Mouse (Mus musculus) myocyte (in vitro differentiated cells): Measurements from ENCODE around the gene Zbtb1.

Source experiments
- CEBPB ChIP-seq: IDR thresholded peaks from 2 replicates; pipeline ENCODE4 v1.6.1; 2011; ENCODE audit warnings: mild to moderate bottlenecking, moderate library complexity; ENCODE audit not compliant: poor library complexity, insufficient read depth, severe bottlenecking
- E2F4 ChIP-seq: IDR thresholded peaks from one replicate; pipeline ENCODE4 v1.6.1; 2011; ENCODE audit warnings: mild to moderate bottlenecking, control low read depth, moderate library complexity; ENCODE audit not compliant: insufficient read depth
- MAX ChIP-seq: IDR thresholded peaks from one replicate; pipeline ENCODE4 v1.6.1; 2011; ENCODE audit warnings: low read depth, mild to moderate bottlenecking, control low read depth
- MYOD1 ChIP-seq, 3 experiments: IDR thresholded peaks; one replicate each; pipeline ENCODE4 v1.6.1; 2011; ENCODE audit warnings: control low read depth in 2 of 3, low read depth in 2 of 3, mild to moderate bottlenecking in 2 of 3, moderate library complexity in 1 of 3; ENCODE audit not compliant: insufficient read length in 2 of 3, control insufficient read depth in 1 of 3
- MYOG ChIP-seq, 3 experiments: IDR thresholded peaks; one replicate each; pipeline ENCODE4 v1.6.1; 2011; ENCODE audit warnings: control low read depth in 2 of 3, low read depth in 2 of 3, mild to moderate bottlenecking in 2 of 3; ENCODE audit not compliant: insufficient read length in 2 of 3, control insufficient read depth in 1 of 3, insufficient read depth in 1 of 3
- POLR2A ChIP-seq: IDR thresholded peaks from one replicate; pipeline ENCODE4 v1.6.1; 2011; ENCODE audit warnings: low read depth, mild to moderate bottlenecking, control low read depth, moderate library complexity; ENCODE audit not compliant: insufficient read length
- POLR2AphosphoS2 ChIP-seq: IDR thresholded peaks from one replicate; pipeline ENCODE4 v1.6.1; 2011; ENCODE audit warnings: low read depth, control low read depth; ENCODE audit not compliant: insufficient read length
- REST ChIP-seq: IDR thresholded peaks from one replicate; pipeline ENCODE4 v1.6.1; 2011; ENCODE audit warnings: mild to moderate bottlenecking, control low read depth, moderate library complexity; ENCODE audit not compliant: insufficient read depth, insufficient read length
- SRF ChIP-seq: IDR thresholded peaks from one replicate; pipeline ENCODE4 v1.6.1; 2011; ENCODE audit warnings: low read depth; ENCODE audit not compliant: control insufficient read depth, insufficient read length
- TCF12 ChIP-seq: IDR thresholded peaks from one replicate; pipeline ENCODE4 v1.6.1; 2011; ENCODE audit warnings: mild to moderate bottlenecking, control low read depth; ENCODE audit not compliant: poor library complexity, insufficient read depth, severe bottlenecking
- USF1 ChIP-seq: IDR thresholded peaks from one replicate; pipeline ENCODE4 v1.6.1; 2011; ENCODE audit warnings: low read depth, mild to moderate bottlenecking, control low read depth, moderate library complexity

DNA sequence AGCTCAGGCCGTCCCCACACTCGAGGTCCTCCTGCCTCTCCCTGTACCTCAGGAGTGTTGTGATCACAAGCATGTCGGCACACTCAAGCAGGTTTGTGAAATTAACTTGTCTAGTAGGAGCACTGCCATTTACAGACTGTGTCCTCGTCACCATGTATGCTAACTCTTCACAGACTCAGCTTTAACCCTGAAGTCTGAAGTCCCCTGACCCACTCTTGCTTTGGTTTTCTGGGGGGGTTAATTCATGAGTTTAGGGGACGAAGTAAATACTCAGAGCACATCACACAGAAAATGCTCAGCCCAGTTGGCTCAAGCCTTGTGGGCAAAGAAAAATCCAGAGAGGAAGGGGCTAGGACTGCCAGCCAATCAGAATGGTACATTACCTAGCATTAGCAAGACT lies 34.4 kb upstream of the Zbtb1 start:
- TF ChIP-seq USF1, result no peak
- TF ChIP-seq POLR2A, result no peak
- no peak for TF ChIP-seq TCF12
- TF ChIP-seq MYOD1 (IDR thresholded peaks at IDR 0.05; ENCODE audit: control insufficient read depth in 1 of 3, insufficient read length in 2 of 3, low read depth in 2 of 3), result no peak
- no peak for TF ChIP-seq MAX
- no peak for TF ChIP-seq CEBPB
- no peak for TF ChIP-seq POLR2AphosphoS2
- TF ChIP-seq SRF, result no peak
- TF ChIP-seq MYOG (IDR thresholded peaks at IDR 0.05; ENCODE audit: control insufficient read depth in 1 of 3, insufficient read depth in 1 of 3, insufficient read length in 2 of 3, low read depth in 2 of 3), result no peak
- no peak for TF ChIP-seq E2F4
- no peak for TF ChIP-seq REST
